In the genomic region with DNA sequence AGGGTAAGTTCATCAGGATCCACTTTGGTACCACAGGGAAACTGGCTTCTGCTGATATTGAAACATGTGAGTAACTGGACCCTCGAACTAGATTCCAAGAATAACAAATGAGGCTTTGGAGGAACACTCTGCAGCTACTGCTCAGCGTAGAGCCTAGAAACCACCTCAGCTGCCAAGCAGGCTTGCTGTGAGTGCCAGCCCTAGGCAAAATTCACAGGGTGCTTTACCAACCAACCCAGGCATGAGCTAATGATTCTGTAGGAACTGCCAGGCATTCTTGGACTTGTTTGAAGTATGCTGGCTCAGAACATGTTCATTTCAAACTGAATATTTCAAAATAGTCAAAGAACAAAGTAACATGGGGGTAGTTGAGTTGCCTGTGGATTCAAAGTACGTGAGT, we compare ENCODE assay signal across 19 mouse cellular contexts. TPM values are rescaled to one million over a fixed set of nuclear protein-coding genes. Genes with fewer than 3 reads are reported as not detected.
DNase-seq lines count a peak whose midpoint lies in the region; ATAC-seq lines count a peak whose summit lies in the region.
"Had no signal": no experiment of that assay in that cellular context is flagged by ENCODE, and none has a peak within 500 bp of the region (broad histone marks: within the 10 kb centered on the region; RNA-seq: fewer than 3 reads in every experiment).

No protein-coding gene starts in this region.

- no peaks in the 10 kb centered on the region for H3K9me3 ChIP-seq in forebrain, embryonic 16.5 days (ENCODE audit: control insufficient read depth, low read length)
- no peaks in the 10 kb centered on the region for H3K9me3 ChIP-seq in forebrain, embryonic 11.5 days (ENCODE audit: control insufficient read depth, low read length)
- H3K9me3 ChIP-seq: forebrain, embryonic 15.5 days; hindbrain, embryonic 13.5 days; limb, embryonic 13.5 days; midbrain, embryonic 15.5 days had no signal

- H3K36me3 ChIP-seq in forebrain, embryonic 16.5 days (ENCODE audit: control insufficient read depth, insufficient read depth) = no peaks in the 10 kb centered on the region
- no peaks in the 10 kb centered on the region for H3K36me3 ChIP-seq in forebrain, embryonic 11.5 days (ENCODE audit: control insufficient read depth, insufficient read depth, low read length)
- H3K36me3 ChIP-seq: forebrain, embryonic 15.5 days; hindbrain, embryonic 13.5 days; limb, embryonic 13.5 days; midbrain, embryonic 15.5 days had no signal

- no peaks in the 10 kb centered on the region for H3K4me1 ChIP-seq in forebrain, embryonic 16.5 days (replicated peaks; ENCODE audit: control insufficient read depth, insufficient read depth, low read length)
- H3K4me1 ChIP-seq in forebrain, embryonic 11.5 days (replicated peaks; ENCODE audit: control insufficient read depth, insufficient read depth, low read length) = no peaks in the 10 kb centered on the region
- H3K4me1 ChIP-seq: hindbrain, embryonic 13.5 days; limb, embryonic 13.5 days; midbrain, embryonic 15.5 days had no signal

- H3K27me3 ChIP-seq in forebrain, embryonic 16.5 days (replicated peaks; ENCODE audit: control insufficient read depth, insufficient read depth, low read length) = no peaks in the 10 kb centered on the region
- no peaks in the 10 kb centered on the region for H3K27me3 ChIP-seq in forebrain, embryonic 11.5 days (ENCODE audit: control insufficient read depth, insufficient read depth, low read length)
- H3K27me3 ChIP-seq: forebrain, embryonic 15.5 days; hindbrain, embryonic 13.5 days; limb, embryonic 13.5 days; midbrain, embryonic 15.5 days had no signal

- no peak for DNase-seq in forebrain, embryonic 11.5 days (ENCODE audit: low spot score)
- peak; percentile 30 for DNase-seq in layer of hippocampus, adult 9-11 months
- DNase-seq in layer of hippocampus, postnatal 36 days = no peak
- DNase-seq in right cerebral cortex, postnatal 25 days = peak; percentile 27
- DNase-seq in right cerebral cortex, postnatal 4 days = no peak
- DNase-seq in spleen, postnatal 36 days (ENCODE audit: low spot score in 2 of 2) = no peak
- DNase-seq: heart, adult 18-20 months; kidney, adult 2 months; lung, adult 2 months; thymus, adult 18-20 months had no signal

- H3K4me2 ChIP-seq in forebrain, embryonic 16.5 days (ENCODE audit: low read length) = no peak overlapping the region
- no peak overlapping the region for H3K4me2 ChIP-seq in forebrain, embryonic 11.5 days (ENCODE audit: low read depth, low read length, severe bottlenecking)
- H3K4me2 ChIP-seq: forebrain, embryonic 15.5 days; hindbrain, embryonic 13.5 days; limb, embryonic 13.5 days; midbrain, embryonic 15.5 days had no signal

- 52% methylated on average over 3 of the region's 3 CpGs for WGBS in forebrain, embryonic 16.5 days
- WGBS in forebrain, embryonic 11.5 days = 85% methylated on average over 3 of the region's 3 CpGs

- no peak overlapping the region for H3K27ac ChIP-seq in forebrain, embryonic 16.5 days (ENCODE audit: low read length)
- no peak overlapping the region for H3K27ac ChIP-seq in forebrain, embryonic 11.5 days (ENCODE audit: low read depth, low read length)
- H3K27ac ChIP-seq: forebrain, embryonic 15.5 days; hindbrain, embryonic 13.5 days; limb, embryonic 13.5 days; midbrain, embryonic 15.5 days had no signal

- no peak overlapping the region for H3K9ac ChIP-seq in forebrain, embryonic 16.5 days (replicated peaks; ENCODE audit: low read depth, low read length)
- no peak overlapping the region for H3K9ac ChIP-seq in forebrain, embryonic 11.5 days (ENCODE audit: low read length)
- H3K9ac ChIP-seq: forebrain, embryonic 15.5 days; hindbrain, embryonic 13.5 days; limb, embryonic 13.5 days; midbrain, embryonic 15.5 days had no signal

- peak; percentile 57; the same call in 1 of the 2 replicates for ATAC-seq in forebrain, embryonic 16.5 days
- ATAC-seq in forebrain, embryonic 11.5 days (replicated peaks; ENCODE audit: low FRiP score) = no peak
- ATAC-seq: forebrain, embryonic 15.5 days; midbrain, embryonic 15.5 days had no signal

- no peak overlapping the region for H3K4me3 ChIP-seq in forebrain, embryonic 16.5 days (replicated peaks; ENCODE audit: low read length)
- H3K4me3 ChIP-seq in forebrain, embryonic 11.5 days (ENCODE audit: low read depth, low read length) = no peak overlapping the region
- H3K4me3 ChIP-seq: forebrain, embryonic 15.5 days; hindbrain, embryonic 13.5 days; limb, embryonic 13.5 days; midbrain, embryonic 15.5 days had no signal

RNA-seq across cellular contexts. Expression of gene Myh1, which starts 4.9 kb away (rescaled TPM):
- polyA plus RNA-seq in forebrain, embryonic 16.5 days (2015; fragmentation: Nextera tagmentation; extraction: Ambion mirVana) = not detected in 2 replicates
- not detected in 2 replicates for polyA plus RNA-seq in forebrain, embryonic 11.5 days (2014; fragmentation: Nextera tagmentation; extraction: Ambion mirVana)
- under 1 TPM; 0.10 to 0.23 TPM for total RNA-seq in layer of hippocampus, postnatal 36 days (2021)
- total RNA-seq: heart, adult 18-20 months; MEL had no signal

RNA-seq across cellular contexts. Expression of gene Myh4, which starts 33.1 kb away (rescaled TPM):
- polyA plus RNA-seq in forebrain, embryonic 16.5 days (2015; fragmentation: Nextera tagmentation; extraction: Ambion mirVana) = 0.04 TPM in 1 of 2 replicates, not detected in the other
- polyA plus RNA-seq in forebrain, embryonic 11.5 days (2014; fragmentation: Nextera tagmentation; extraction: Ambion mirVana) = not detected in 2 replicates
- total RNA-seq in layer of hippocampus, postnatal 36 days (2021) = under 1 TPM; 0.08 to 0.15 TPM
- total RNA-seq: heart, adult 18-20 months; MEL had no signal
- polyA plus RNA-seq: forebrain, embryonic 15.5 days; heart, embryonic 16.5 days; hindbrain, embryonic 13.5 days had no signal

RNA-seq across cellular contexts. Expression of gene Myh2, which starts 33.9 kb away (rescaled TPM):
- 0.05 TPM in 1 of 2 replicates, not detected in the other for polyA plus RNA-seq in forebrain, embryonic 16.5 days (2015; fragmentation: Nextera tagmentation; extraction: Ambion mirVana)
- not detected in 2 replicates for polyA plus RNA-seq in forebrain, embryonic 11.5 days (2014; fragmentation: Nextera tagmentation; extraction: Ambion mirVana)
- under 1 TPM; 0.13 to 0.15 TPM for total RNA-seq in layer of hippocampus, postnatal 36 days (2021)
- total RNA-seq: heart, adult 18-20 months; MEL had no signal
- polyA plus RNA-seq: embryonic facial prominence, embryonic 11.5 days; forebrain, embryonic 15.5 days; large intestine, adult 2 months had no signal

Comparison
In these comparisons a context has a peak if more than half of its experiments do, and no peak if none do; other contexts are left out.
1. DNase-seq: peak in layer of hippocampus, adult 9-11 months (single experiment) and right cerebral cortex, postnatal 25 days (single experiment); none in forebrain, embryonic 11.5 days (single experiment), layer of hippocampus, postnatal 36 days (0 of 2), right cerebral cortex, postnatal 4 days (single experiment) and spleen, postnatal 36 days (0 of 2).